Mouse (Mus musculus): ENCODE measurements around the gene Neto2. TPM values are rescaled to one million over a fixed set of nuclear protein-coding genes. Genes with fewer than 3 reads are reported as not detected.

Gene Neto2
- polyA plus RNA-seq, 1 experiment from 2014 or later: 47.6 TPM

GRCm38 (mm10) chr8:85597413-85598191 lies 103.1 kb downstream of the Neto2 start:
- no peak overlapping the region for H3K4me3 ChIP-seq
- H3K36me3 ChIP-seq: no peaks in the 10 kb centered on the region
- no peak overlapping the region for H3K4me2 ChIP-seq (replicated peaks)
- H3K4me1 ChIP-seq: no peaks in the 10 kb centered on the region
- H3K27ac ChIP-seq: no peak overlapping the region
- no peak overlapping the region for H3K9ac ChIP-seq
- H3K27me3 ChIP-seq: no peaks in the 10 kb centered on the region
- 64% methylated on average over 8 of the region's 8 CpGs for whole genome bisulfite sequencing
- ATAC-seq (ENCODE audit: low FRiP score): no peak
- no peaks in the 10 kb centered on the region for H3K9me3 ChIP-seq (replicated peaks)

DNA sequence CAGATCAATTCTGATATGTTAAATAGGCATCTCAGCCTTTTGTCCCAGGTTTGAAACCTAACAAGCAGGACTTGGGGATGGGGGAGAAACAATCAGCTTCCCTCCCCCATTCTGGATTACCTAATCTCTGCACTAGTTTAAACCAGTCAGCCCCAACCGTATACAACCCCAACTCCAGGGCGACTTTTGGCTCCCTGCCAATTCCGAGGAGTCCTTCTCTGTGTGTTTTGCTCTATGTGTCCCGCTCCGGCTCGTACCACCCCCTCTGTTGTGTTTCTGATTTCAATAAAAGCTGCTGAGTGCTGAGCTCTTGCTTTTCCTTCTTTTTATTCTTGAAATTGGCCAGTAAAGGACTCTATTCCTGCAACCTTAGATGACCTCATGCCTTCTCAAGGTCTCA lies 105.3 kb downstream of the Neto2 start:
- no peak overlapping the region for H3K27ac ChIP-seq
- no peaks in the 10 kb centered on the region for H3K36me3 ChIP-seq
- WGBS: 43% methylated on average over 6 of the region's 6 CpGs
- H3K4me3 ChIP-seq: no peak overlapping the region
- H3K27me3 ChIP-seq: no peaks in the 10 kb centered on the region
- H3K9me3 ChIP-seq (replicated peaks): no peaks in the 10 kb centered on the region
- ATAC-seq (ENCODE audit: low FRiP score): no peak
- no peaks in the 10 kb centered on the region for H3K4me1 ChIP-seq
- no peak overlapping the region for H3K9ac ChIP-seq
- 0 out of 2 replicates have a peak overlapping the region, but pooled peaks have one; percentile 1 for H3K4me2 ChIP-seq (replicated peaks)

GRCm38 (mm10) chr8:85594983-85595382 lies 105.7 kb downstream of the Neto2 start:
- H3K9me3 ChIP-seq (replicated peaks): no peaks in the 10 kb centered on the region
- H3K36me3 ChIP-seq: no peaks in the 10 kb centered on the region
- no peaks in the 10 kb centered on the region for H3K27me3 ChIP-seq
- H3K4me1 ChIP-seq: no peaks in the 10 kb centered on the region
- H3K4me3 ChIP-seq: no peak overlapping the region
- 62% methylated on average over 3 of the region's 3 CpGs for WGBS
- H3K27ac ChIP-seq: no peak overlapping the region
- H3K4me2 ChIP-seq (replicated peaks): no peak overlapping the region
- no peak for ATAC-seq (ENCODE audit: low FRiP score)
- no peak overlapping the region for H3K9ac ChIP-seq

DNA sequence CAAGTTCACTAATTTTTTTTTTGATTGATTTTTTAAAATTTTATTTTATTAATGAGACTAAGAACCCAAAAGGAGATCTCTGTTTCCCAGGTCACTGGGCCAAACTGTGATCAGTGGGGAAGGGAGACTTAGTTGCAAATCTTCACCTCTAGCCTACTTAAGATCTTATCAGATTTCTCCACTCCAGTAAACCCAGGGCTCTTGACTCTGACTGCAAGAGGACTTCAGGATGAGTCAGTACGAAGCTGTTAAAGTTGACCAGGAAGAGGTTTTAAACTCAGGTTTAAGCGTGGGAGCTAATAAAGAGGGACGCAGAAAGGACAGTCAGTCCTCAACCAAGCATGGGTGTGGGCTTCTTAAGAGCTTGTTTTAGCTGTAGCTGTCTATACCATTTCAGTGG lies 107.4 kb downstream of the Neto2 start:
- H3K9ac ChIP-seq: no peak overlapping the region
- no peak overlapping the region for H3K27ac ChIP-seq
- H3K4me2 ChIP-seq (replicated peaks): no peak overlapping the region
- no peaks in the 10 kb centered on the region for H3K27me3 ChIP-seq
- H3K9me3 ChIP-seq (replicated peaks): no peaks in the 10 kb centered on the region
- 100% methylated on average over 3 of the region's 3 CpGs for WGBS
- H3K4me3 ChIP-seq: no peak overlapping the region
- ATAC-seq (ENCODE audit: low FRiP score): no peak
- no peaks in the 10 kb centered on the region for H3K4me1 ChIP-seq
- no peaks in the 10 kb centered on the region for H3K36me3 ChIP-seq

GRCm38 (mm10) chr8:85591532-85591931 lies 109.2 kb downstream of the Neto2 start:
- ATAC-seq (ENCODE audit: low FRiP score): no peak
- Histone ChIP-seq H3K4me3 (no peak overlapping the region), H3K9ac (no peak overlapping the region), H3K4me2 (replicated peaks) (no peak overlapping the region), H3K36me3 (no peaks in the 10 kb centered on the region), H3K27me3 (no peaks in the 10 kb centered on the region), H3K4me1 (no peaks in the 10 kb centered on the region), H3K27ac (no peak overlapping the region), H3K9me3 (replicated peaks) (no peaks in the 10 kb centered on the region)
- WGBS: 100% methylated on average over 1 of the region's 1 CpGs

DNA sequence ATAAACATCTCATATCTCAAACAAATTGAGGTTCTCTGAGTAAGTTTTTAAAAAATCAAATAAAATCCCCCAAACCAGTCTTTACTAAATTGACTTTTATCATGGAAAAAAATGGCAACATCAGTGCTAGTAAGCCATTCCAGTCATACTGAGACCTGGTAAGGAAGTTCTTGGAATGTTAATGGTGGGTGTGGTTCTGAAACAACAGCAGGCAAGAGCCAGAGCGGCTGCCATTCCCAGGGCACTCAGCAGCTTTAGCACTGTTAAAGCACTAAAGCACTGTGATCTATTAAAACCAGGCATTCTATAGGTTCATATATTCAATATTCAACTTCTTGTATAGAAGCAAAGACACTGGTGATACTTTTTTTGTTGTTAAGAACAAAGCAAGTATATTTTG lies 110.5 kb downstream of the Neto2 start:
- Histone ChIP-seq H3K4me3 (no peak overlapping the region), H3K27ac (no peak overlapping the region), H3K36me3 (no peaks in the 10 kb centered on the region), H3K9me3 (replicated peaks) (no peaks in the 10 kb centered on the region), H3K4me2 (replicated peaks) (no peak overlapping the region), H3K9ac (no peak overlapping the region), H3K4me1 (no peaks in the 10 kb centered on the region), H3K27me3 (no peaks in the 10 kb centered on the region)
- 77% methylated on average over 1 of the region's 1 CpGs for WGBS
- ATAC-seq (ENCODE audit: low FRiP score): no peak

DNA sequence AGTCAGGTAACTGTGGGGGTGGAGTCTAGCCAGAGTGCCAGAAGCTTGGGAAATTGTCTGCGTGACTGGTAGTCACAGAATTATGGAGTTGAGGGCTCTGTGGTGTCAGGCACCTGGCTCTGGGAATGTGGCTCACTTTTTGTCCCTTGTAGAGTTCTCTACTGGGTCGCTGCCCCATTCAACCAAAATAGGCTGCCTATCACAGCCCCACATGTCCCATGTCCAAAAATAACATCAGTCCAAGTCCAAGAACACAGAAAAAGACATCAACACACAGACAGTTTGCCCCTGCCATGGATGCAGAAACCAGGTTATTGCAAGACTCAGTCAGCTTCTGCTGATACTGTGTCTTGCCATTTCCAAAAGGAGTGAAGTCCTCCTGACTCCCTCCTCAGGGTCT lies 112.1 kb downstream of the Neto2 start:
- no peaks in the 10 kb centered on the region for H3K27me3 ChIP-seq
- H3K4me1 ChIP-seq: no peaks in the 10 kb centered on the region
- H3K9me3 ChIP-seq (replicated peaks): no peaks in the 10 kb centered on the region
- H3K9ac ChIP-seq: no peak overlapping the region
- H3K4me3 ChIP-seq: no peak overlapping the region
- no peak for ATAC-seq (ENCODE audit: low FRiP score)
- H3K27ac ChIP-seq: no peak overlapping the region
- no peak overlapping the region for H3K4me2 ChIP-seq (replicated peaks)
- 80% methylated on average over 2 of the region's 2 CpGs for WGBS
- H3K36me3 ChIP-seq: no peaks in the 10 kb centered on the region

Small RNA genes within 50 kb of the gene (microRNA-seq; reads per million reads assigned to microRNA genes)
- not detected for gene Mir8109

Other genes starting within 250 kb of the Neto2 start
- 44.4 and 44.8 TPM in 2 replicates for gene Gpt2, start 208.3 kb downstream of the Neto2 start, polyA plus RNA-seq (2016; fragmentation: Nextera tagmentation; extraction: Ambion mirVana)
- gene Dnaja2, start 145.6 kb downstream of the Neto2 start, polyA plus RNA-seq (2016; fragmentation: Nextera tagmentation; extraction: Ambion mirVana): 170 and 174 TPM in 2 replicates
- 126 and 133 TPM in 2 replicates for gene Itfg1, start 140.0 kb upstream of the Neto2 start, polyA plus RNA-seq (2016; fragmentation: Nextera tagmentation; extraction: Ambion mirVana)
- gene Phkb, start 140.0 kb upstream of the Neto2 start, polyA plus RNA-seq (2016; fragmentation: Nextera tagmentation; extraction: Ambion mirVana): 44.5 and 55.3 TPM in 2 replicates